Mouse (Mus musculus) midbrain, embryonic 16.5 days (tissue): ENCODE measurements around the gene Nenf. TPM values are rescaled to one million over a fixed set of nuclear protein-coding genes. Genes with fewer than 3 reads are reported as not detected.

Experiments
- ATAC-seq: fragments of 200-750 bp; cut with Nextera tagmentation; 2 replicates; pipeline ENCODE4 v1.8.0; 2017; ENCODE audit warnings: moderate TSS enrichment
- H3K27ac ChIP-seq: fragments of 300-500 bp; sonication (generic); 2 replicates; pipeline ENCODE4 v1.5.1; 2014; ENCODE audit warnings: mild to moderate bottlenecking, low read length, mixed read lengths
- H3K27me3 ChIP-seq: fragments of 300-500 bp; sonication (generic); 2 replicates; pipeline ENCODE4 v1.6.1; 2014; ENCODE audit warnings: low read depth, low read length, mixed read lengths; ENCODE audit not compliant: control insufficient read depth, insufficient read depth
- H3K36me3 ChIP-seq: fragments of 300-500 bp; sonication (generic); 2 replicates; pipeline ENCODE4 v1.6.1; 2014; ENCODE audit warnings: mild to moderate bottlenecking, low read length, moderate library complexity, mixed read lengths; ENCODE audit not compliant: control insufficient read depth, insufficient read depth
- H3K4me1 ChIP-seq: fragments of 300-500 bp; sonication (generic); 2 replicates; pipeline ENCODE4 v1.6.1; 2014; ENCODE audit warnings: mild to moderate bottlenecking, low read length, mixed read lengths; ENCODE audit not compliant: control insufficient read depth, insufficient read depth
- H3K4me2 ChIP-seq: fragments of 300-500 bp; sonication (generic); 2 replicates; pipeline ENCODE4 v1.6.1; 2014; ENCODE audit warnings: mild to moderate bottlenecking, low read length, mixed read lengths
- H3K4me3 ChIP-seq: fragments of 300-500 bp; sonication (generic); 2 replicates; pipeline ENCODE4 v1.5.1; 2014; ENCODE audit warnings: low read depth, mild to moderate bottlenecking, low read length, moderate library complexity, mixed read lengths
- H3K9ac ChIP-seq: fragments of 300-500 bp; sonication (generic); 2 replicates; pipeline ENCODE4 v1.6.1; 2014; ENCODE audit warnings: low read depth, low read length, mixed read lengths
- H3K9me3 ChIP-seq: fragments of 300-500 bp; sonication (generic); replicated peaks from 2 replicates; pipeline ENCODE4 v1.6.1; 2014; ENCODE audit warnings: mild to moderate bottlenecking, low read length, mixed read lengths; ENCODE audit not compliant: control insufficient read depth, poor library complexity, severe bottlenecking
- WGBS: fragments of 180-500 bp; shearing (Covaris S2); extraction: QIAGEN DNeasy Blood & Tissue Kit; methylation state at CpG from one replicate; pipeline ENCODE4 v1.1.7; 2014; 5-methylcytosine and 5-hydroxymethylcytosine counted together
- polyA plus RNA-seq: library from polyadenylated mRNA; unstranded; fragments of >200 nt; fragmentation: Nextera tagmentation; extraction: Ambion mirVana; gene quantifications from 2 replicates; pipeline ENCODE4 v1.2.1, GENCODE M21; 2015

Nenf gene
- polyA plus RNA-seq: 121 and 139 TPM in 2 replicates

DNA sequence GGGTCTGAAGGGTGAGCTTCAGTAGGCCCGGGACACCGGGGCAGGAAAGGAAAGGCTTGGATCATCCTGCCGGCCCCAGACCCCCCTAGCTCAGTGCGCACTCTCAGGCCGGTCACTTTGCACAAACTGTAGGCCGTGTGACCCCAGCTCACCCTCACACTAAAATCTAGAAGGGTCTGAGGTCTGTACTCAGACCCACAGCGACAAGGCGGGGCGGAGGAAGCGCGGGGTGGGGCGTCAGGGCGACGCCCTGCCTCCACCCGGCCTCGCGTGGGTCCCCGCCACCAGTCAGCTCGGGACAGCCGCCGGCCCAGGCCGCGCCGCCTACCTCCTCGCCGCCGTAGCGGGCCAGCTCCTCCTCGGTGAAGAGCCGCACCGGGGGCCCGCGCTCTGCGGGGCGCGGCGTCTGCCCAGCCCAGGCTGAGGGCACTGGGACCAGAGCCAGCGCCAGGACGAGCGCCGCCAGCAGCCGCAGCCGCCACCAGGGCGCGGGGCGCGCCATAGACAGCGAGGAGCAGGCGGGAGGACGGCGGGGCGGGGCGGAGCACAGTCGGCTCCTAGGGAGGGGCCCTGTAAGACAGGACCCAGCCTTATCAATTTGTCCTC, at the start of gene Nenf:
Gene Nenf (minus strand): TSS at position 604 of the 606 bp plus-strand sequence.
- no peaks in the 10 kb centered on the region for H3K9me3 ChIP-seq
- WGBS: under 1% methylated on average over 48 of the region's 54 CpGs
- peak; percentile 88 for ATAC-seq
- H3K27me3 ChIP-seq: no peaks in the 10 kb centered on the region
- H3K4me2 ChIP-seq: peak within 1 kb of the TSS; percentile 76
- peak within 1 kb of the TSS; percentile 73 for H3K4me3 ChIP-seq
- peaks cover 7% of the 10 kb centered on the region; the same call in 1 of the 2 replicates for H3K4me1 ChIP-seq
- H3K27ac ChIP-seq: peak within 1 kb of the TSS; percentile 73
- H3K9ac ChIP-seq: peak within 1 kb of the TSS; percentile 96
- H3K36me3 ChIP-seq: no peaks in the 10 kb centered on the region

DNA sequence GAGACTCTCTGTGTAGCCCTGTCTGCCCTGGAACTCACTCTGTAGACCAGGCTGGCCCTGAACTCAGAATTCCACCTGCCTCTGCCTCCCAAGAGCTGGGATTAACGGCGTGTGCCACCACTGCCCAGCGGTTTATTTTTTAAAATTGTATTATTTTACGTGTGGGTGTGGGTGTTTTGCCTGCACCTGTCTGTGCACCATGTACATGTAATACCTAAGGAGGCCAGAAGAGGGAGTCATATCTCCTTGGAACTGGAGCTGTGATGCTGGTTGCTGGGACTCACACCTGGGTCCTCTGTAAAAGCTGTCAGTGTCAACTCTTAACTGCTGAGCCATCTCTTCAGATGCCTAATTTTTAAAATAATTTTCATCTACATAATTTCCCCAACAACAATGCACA, 46.5 kb upstream of the Nenf start:
- no peak overlapping the region for H3K27ac ChIP-seq
- H3K9ac ChIP-seq: no peak overlapping the region
- H3K36me3 ChIP-seq: no peaks in the 10 kb centered on the region
- no peaks in the 10 kb centered on the region for H3K9me3 ChIP-seq
- H3K4me2 ChIP-seq: no peak overlapping the region
- H3K4me3 ChIP-seq: no peak overlapping the region
- WGBS: 78% methylated on average over 4 of the region's 4 CpGs
- H3K4me1 ChIP-seq: no peaks in the 10 kb centered on the region
- ATAC-seq: no peak
- H3K27me3 ChIP-seq: no peaks in the 10 kb centered on the region

DNA sequence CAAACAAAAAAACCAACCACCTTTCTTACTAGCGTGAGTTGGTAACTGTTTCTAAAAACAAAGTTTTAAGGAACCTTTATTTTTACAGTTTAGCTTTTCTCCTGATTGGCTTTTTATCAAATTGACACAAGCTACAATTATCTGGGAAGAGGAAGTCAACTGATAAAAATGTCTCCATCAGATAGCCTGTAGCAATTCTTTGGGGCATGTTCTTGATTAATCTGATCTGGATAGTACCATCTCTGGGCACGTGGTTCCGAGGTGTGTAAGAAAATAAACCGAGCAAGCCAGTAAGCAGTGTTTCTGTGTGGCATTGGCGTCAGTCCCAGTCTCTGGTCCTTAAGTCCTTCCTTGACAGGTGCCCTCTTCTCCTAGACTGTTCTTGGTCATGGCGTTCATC, 44.4 kb upstream of the Nenf start:
- no peak for ATAC-seq
- no peak overlapping the region for H3K4me3 ChIP-seq
- no peaks in the 10 kb centered on the region for H3K9me3 ChIP-seq
- 94% methylated on average over 6 of the region's 6 CpGs for WGBS
- H3K4me2 ChIP-seq: no peak overlapping the region
- no peaks in the 10 kb centered on the region for H3K4me1 ChIP-seq
- no peak overlapping the region for H3K27ac ChIP-seq
- no peak overlapping the region for H3K9ac ChIP-seq
- H3K27me3 ChIP-seq: no peaks in the 10 kb centered on the region
- no peaks in the 10 kb centered on the region for H3K36me3 ChIP-seq

DNA sequence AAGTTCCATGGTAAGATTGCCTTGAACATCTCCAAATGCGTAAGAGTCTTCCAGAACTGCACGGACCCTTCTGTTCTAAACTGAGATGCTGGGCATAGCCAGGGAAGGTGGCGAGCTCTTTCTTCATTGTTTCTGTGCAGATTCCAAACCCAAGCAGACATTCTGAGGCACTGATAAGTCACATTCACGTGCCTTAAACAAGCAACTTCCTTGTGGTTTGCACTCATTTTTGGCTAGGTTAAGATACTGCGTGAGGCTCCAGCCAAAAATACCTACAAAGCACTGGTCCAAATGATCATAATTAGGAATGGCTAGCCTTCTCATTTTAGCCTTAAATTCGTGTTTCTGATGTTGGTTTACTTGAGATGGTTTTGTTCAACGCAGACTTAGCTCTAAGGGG, 41.5 kb upstream of the Nenf start:
- Histone ChIP-seq H3K4me3 (no peak overlapping the region), H3K9me3 (no peaks in the 10 kb centered on the region), H3K27ac (no peak overlapping the region), H3K9ac (no peak overlapping the region), H3K4me1 (no peaks in the 10 kb centered on the region), H3K27me3 (no peaks in the 10 kb centered on the region), H3K36me3 (peaks cover 7% of the 10 kb centered on the region; the same call in 1 of the 2 replicates), H3K4me2 (no peak overlapping the region)
- WGBS: 90% methylated on average over 7 of the region's 7 CpGs
- ATAC-seq: no peak

DNA sequence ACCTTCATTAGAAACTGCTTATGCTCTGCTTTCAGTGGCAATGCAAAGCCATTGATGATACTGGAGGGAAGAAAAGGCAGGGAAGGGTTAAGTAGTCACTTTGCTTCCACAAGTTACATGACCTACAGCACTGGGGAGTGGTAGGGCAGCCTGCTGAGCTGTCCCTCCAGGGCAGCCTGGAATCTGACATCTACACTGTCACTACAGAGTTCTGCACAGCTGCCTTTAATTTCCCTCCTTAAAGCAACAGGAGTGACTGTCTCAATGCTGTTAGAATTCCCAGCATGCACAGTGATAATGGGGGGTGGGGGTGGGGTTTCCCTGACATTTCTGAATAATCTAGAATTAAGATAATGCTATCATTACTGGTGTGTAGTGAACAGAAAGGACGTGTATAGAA, 38.9 kb upstream of the Nenf start:
- no peak overlapping the region for H3K4me3 ChIP-seq
- no peaks in the 10 kb centered on the region for H3K27me3 ChIP-seq
- H3K9me3 ChIP-seq: no peaks in the 10 kb centered on the region
- H3K27ac ChIP-seq: no peak overlapping the region
- 81% methylated on average over 1 of the region's 1 CpGs for WGBS
- no peak overlapping the region for H3K9ac ChIP-seq
- H3K4me1 ChIP-seq: no peaks in the 10 kb centered on the region
- H3K36me3 ChIP-seq: peaks cover 13% of the 10 kb centered on the region
- H3K4me2 ChIP-seq: no peak overlapping the region
- ATAC-seq: no peak

DNA sequence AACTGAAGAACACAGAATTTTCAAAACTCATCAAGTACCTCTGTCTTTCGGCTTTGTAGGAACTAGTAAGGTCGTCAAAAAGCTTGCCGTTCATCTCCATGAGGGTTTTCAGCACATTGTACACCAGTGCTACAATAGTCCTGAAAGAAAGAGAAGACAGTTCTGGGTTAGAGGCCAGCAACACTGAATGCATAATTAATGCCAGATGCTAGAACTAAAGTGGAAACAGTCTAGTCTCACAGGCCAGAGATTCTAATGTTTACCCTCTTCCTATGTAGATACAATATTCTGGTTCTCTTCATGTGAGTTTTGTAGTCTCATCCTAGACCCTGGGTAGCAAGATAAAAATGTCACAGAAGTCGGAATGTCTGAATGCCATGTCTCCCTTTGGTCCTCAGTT, 35.8 kb upstream of the Nenf start:
- 66% methylated on average over 4 of the region's 4 CpGs for WGBS
- Histone ChIP-seq H3K4me1 (no peaks in the 10 kb centered on the region), H3K9me3 (no peaks in the 10 kb centered on the region), H3K27ac (no peak overlapping the region), H3K4me3 (no peak overlapping the region), H3K36me3 (peaks cover 27% of the 10 kb centered on the region), H3K27me3 (no peaks in the 10 kb centered on the region), H3K4me2 (no peak overlapping the region), H3K9ac (no peak overlapping the region)
- ATAC-seq: no peak

DNA sequence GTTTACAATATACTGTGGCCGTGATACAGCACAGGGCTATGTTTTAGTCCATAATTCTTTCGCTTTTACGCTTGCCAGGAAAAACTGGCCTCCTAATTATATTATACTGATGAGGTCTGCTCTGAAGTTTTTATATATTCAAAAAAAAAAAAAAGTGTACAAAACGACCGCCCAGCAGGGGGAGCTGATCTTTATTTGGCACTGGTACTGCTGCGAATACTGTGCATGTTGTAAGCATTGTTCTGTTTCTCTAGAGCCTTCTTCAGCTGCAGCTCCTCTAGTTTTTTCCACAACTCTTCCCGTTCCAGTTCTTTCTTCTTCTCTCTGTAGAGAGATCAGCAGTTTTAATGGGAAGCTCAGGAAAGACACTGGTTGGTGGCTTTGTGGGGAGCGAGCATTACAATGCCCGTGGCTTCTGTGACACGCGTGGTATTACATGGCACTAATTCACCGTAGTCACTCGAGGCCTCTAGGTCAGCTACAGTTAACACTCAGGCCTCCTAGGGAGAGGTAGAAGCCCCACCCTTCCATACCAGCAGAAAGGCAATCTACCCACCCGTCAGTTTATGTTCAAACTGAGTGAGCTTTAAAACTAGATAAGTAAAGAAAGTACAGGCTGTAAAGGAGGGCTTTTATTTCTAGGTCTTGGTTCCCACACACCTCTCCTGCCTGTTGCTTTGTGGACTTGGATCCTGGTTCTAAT, 34.9 kb upstream of the Nenf start:
- Histone ChIP-seq H3K9ac (no peak overlapping the region), H3K4me3 (no peak overlapping the region), H3K4me2 (no peak overlapping the region), H3K4me1 (no peaks in the 10 kb centered on the region), H3K36me3 (peaks cover 27% of the 10 kb centered on the region), H3K9me3 (no peaks in the 10 kb centered on the region), H3K27me3 (no peaks in the 10 kb centered on the region), H3K27ac (no peak overlapping the region)
- WGBS: 71% methylated on average over 14 of the region's 14 CpGs
- ATAC-seq: no peak

DNA sequence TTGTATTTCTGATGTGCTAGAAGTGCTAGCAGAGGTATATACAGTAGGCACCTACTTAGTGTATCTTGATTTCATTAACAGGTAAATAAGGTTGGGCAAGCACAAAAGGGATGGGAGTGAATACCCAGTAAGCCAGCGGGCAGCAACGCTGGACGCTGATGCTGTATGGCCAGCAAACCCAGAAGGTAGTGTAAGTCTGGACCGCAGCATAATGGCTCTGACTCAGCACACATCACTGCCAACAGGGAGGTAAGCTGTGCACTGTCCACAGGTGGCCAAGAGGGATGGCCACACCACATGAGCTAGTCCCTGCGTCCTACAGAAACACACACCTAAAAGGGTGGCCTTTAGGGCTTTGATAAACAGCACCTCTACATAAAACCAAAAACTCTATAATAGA, 32.4 kb upstream of the Nenf start:
- 96% methylated on average over 5 of the region's 5 CpGs for WGBS
- no peak overlapping the region for H3K9ac ChIP-seq
- no peaks in the 10 kb centered on the region for H3K4me1 ChIP-seq
- H3K27ac ChIP-seq: no peak overlapping the region
- H3K36me3 ChIP-seq: peaks cover 38% of the 10 kb centered on the region
- no peak overlapping the region for H3K4me3 ChIP-seq
- no peaks in the 10 kb centered on the region for H3K9me3 ChIP-seq
- no peak for ATAC-seq
- no peak overlapping the region for H3K4me2 ChIP-seq
- H3K27me3 ChIP-seq: no peaks in the 10 kb centered on the region

DNA sequence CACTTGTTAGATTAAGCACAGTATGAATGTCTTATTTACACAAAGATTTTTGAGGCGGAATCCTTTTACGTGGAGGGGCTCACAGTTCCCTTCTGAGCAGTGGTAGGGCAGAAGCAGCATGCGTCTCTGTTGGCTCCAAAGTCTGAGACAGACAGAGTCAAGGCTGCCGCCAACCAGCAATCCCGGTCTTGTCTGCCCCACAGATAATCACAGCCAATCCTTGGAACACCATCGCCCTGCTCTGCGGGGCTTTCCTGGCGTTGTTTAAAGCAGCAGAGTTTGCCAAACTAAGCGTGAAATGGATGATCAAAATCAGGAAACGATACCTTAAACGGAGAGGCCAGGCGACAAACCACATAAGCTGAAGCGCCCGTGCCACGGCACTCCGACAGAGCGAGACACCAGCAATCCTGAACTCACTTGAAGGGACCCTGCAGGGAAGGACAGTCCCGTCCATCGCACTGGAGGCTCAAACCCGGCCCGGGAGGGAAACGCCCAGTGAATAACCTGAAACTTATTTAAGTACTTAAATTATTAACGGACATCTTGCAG, 31.6 kb upstream of the Nenf start:
- no peaks in the 10 kb centered on the region for H3K9me3 ChIP-seq
- 81% methylated on average over 23 of the region's 23 CpGs for WGBS
- H3K4me3 ChIP-seq: no peak overlapping the region
- H3K27ac ChIP-seq: no peak overlapping the region
- H3K27me3 ChIP-seq: no peaks in the 10 kb centered on the region
- H3K4me2 ChIP-seq: no peak overlapping the region
- peaks cover 44% of the 10 kb centered on the region for H3K36me3 ChIP-seq
- H3K4me1 ChIP-seq: no peaks in the 10 kb centered on the region
- no peak overlapping the region for H3K9ac ChIP-seq
- ATAC-seq: no peak
